Mouse (Mus musculus) kidney, embryonic 15.5 days (tissue): ENCODE results near the gene Baz2b. TPM values are rescaled to one million over a fixed set of nuclear protein-coding genes. Genes with fewer than 3 reads are reported as not detected.

Experiments used
- ATAC-seq: fragments of 200-750 bp; cut with Nextera tagmentation; replicated peaks from 2 replicates; pipeline ENCODE4 v1.8.0; 2017; ENCODE audit warnings: moderate TSS enrichment; ENCODE audit not compliant: low FRiP score
- H3K27ac ChIP-seq: fragments of 300-500 bp; sonication (generic); 2 replicates; pipeline ENCODE4 v1.5.1; 2015; ENCODE audit warnings: mild to moderate bottlenecking, inconsistent platforms
- H3K27me3 ChIP-seq: fragments of 300-500 bp; sonication (generic); 2 replicates; pipeline ENCODE4 v1.6.1; 2015; ENCODE audit warnings: inconsistent platforms
- H3K36me3 ChIP-seq: fragments of 300-500 bp; sonication (generic); 2 replicates; pipeline ENCODE4 v1.6.1; 2015; ENCODE audit warnings: inconsistent platforms
- H3K4me1 ChIP-seq: fragments of 300-500 bp; sonication (generic); 2 replicates; pipeline ENCODE4 v1.6.1; 2015; ENCODE audit warnings: inconsistent platforms
- H3K4me2 ChIP-seq: fragments of 300-500 bp; sonication (generic); 2 replicates; pipeline ENCODE4 v1.6.1; 2015; ENCODE audit warnings: moderate library complexity, mild to moderate bottlenecking, inconsistent platforms
- H3K4me3 ChIP-seq: fragments of 300-500 bp; sonication (generic); replicated peaks from 2 replicates; pipeline ENCODE4 v1.5.1; 2015; ENCODE audit warnings: mild to moderate bottlenecking, inconsistent platforms
- H3K9ac ChIP-seq: fragments of 300-500 bp; sonication (generic); 2 replicates; pipeline ENCODE4 v1.6.1; 2015; ENCODE audit warnings: mild to moderate bottlenecking, inconsistent platforms
- H3K9me3 ChIP-seq: fragments of 300-500 bp; sonication (generic); replicated peaks from 2 replicates; pipeline ENCODE4 v1.6.1; 2016; ENCODE audit warnings: inconsistent platforms
- WGBS: fragments of 180-500 bp; shearing (Covaris S2); methylation state at CpG from one replicate; pipeline ENCODE4 v1.1.7; 2015; ENCODE audit warnings: mixed read lengths; 5-methylcytosine and 5-hydroxymethylcytosine counted together
- polyA plus RNA-seq: library from polyadenylated mRNA; unstranded; fragments of >200 nt; fragmentation: Nextera tagmentation; extraction: Ambion mirVana; gene quantifications from 2 replicates; pipeline ENCODE4 v1.2.1, GENCODE M21; 2015

Gene Baz2b
- polyA plus RNA-seq, 1 experiment from 2014 or later, result 55.3 TPM

- Histone ChIP-seq H3K4me2 (no peak overlapping the region), H3K27ac (no peak overlapping the region), H3K36me3 (peaks cover 15% of the 10 kb centered on the region), H3K9ac (no peak overlapping the region), H3K4me1 (peaks cover 37% of the 10 kb centered on the region), H3K9me3 (no peaks in the 10 kb centered on the region), H3K4me3 (no peak overlapping the region), H3K27me3 (no peaks in the 10 kb centered on the region)
- 83% methylated on average over 12 of the region's 12 CpGs for WGBS
- ATAC-seq, result no peak
These were observed 95.7 kb downstream of the Baz2b start for GRCm38 (mm10) chr2:60113661-60114560.

DNA sequence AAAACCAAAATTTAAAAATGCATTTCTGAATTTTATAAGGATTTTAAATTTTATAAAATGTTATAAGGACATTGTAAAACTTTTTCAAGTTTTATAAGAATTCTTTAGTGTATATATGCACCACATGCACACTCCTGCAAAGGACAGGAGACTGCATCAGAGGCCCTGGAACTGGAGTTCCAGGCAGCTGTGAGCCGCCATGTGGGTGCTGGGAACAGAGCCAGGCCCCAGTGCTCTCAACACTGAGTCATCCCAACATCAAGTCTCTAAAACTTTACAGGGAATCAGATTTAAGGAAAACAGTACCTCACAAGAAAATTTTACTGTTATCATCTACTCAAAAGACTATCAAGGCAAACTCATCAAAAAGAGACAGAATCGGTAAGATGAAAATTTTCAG is 97.5 kb downstream of the Baz2b start:
- no peak overlapping the region for H3K27ac ChIP-seq
- ATAC-seq, result no peak
- H3K4me3 ChIP-seq, result no peak overlapping the region
- H3K4me2 ChIP-seq, result no peak overlapping the region
- H3K9ac ChIP-seq, result no peak overlapping the region
- no peaks in the 10 kb centered on the region for H3K9me3 ChIP-seq
- no peaks in the 10 kb centered on the region for H3K27me3 ChIP-seq
- WGBS, result 97% methylated on average over 2 of the region's 2 CpGs
- peaks cover 23% of the 10 kb centered on the region for H3K4me1 ChIP-seq
- peaks cover 15% of the 10 kb centered on the region for H3K36me3 ChIP-seq

DNA sequence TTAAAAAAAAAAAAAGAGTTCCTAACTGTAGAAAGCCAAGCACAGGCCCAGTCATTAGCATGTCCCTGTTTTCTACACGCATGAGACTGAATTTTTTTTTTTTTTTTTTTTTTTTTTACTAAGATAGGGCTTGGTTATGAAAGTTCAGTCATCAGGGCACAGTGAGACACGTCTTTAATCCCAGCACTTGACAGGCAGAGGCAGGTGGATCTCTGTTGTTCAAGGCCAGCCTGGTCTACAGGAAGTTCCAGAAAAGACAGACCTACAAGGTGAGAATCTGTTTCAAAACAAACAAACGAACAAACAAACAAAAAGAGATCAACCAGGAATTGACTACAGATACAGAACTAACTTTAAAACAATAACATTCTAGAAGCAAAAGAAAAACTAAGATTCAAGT is 100.6 kb downstream of the Baz2b start:
- H3K9me3 ChIP-seq, result no peaks in the 10 kb centered on the region
- ATAC-seq, result no peak
- WGBS, result 95% methylated on average over 3 of the region's 3 CpGs
- no peak overlapping the region for H3K4me2 ChIP-seq
- H3K4me3 ChIP-seq, result no peak overlapping the region
- H3K27me3 ChIP-seq, result no peaks in the 10 kb centered on the region
- no peak overlapping the region for H3K9ac ChIP-seq
- peaks cover 4% of the 10 kb centered on the region; the same call in 1 of the 2 replicates for H3K4me1 ChIP-seq
- peaks cover 15% of the 10 kb centered on the region for H3K36me3 ChIP-seq
- H3K27ac ChIP-seq, result no peak overlapping the region

- Histone ChIP-seq H3K27ac (no peak overlapping the region), H3K9me3 (no peaks in the 10 kb centered on the region), H3K36me3 (peaks cover 4% of the 10 kb centered on the region; the same call in 1 of the 2 replicates), H3K4me2 (no peak overlapping the region), H3K27me3 (no peaks in the 10 kb centered on the region), H3K4me3 (no peak overlapping the region), H3K4me1 (0 out of 2 replicates have a peak, but pooled peaks cover 5% of the 10 kb centered on the region), H3K9ac (no peak overlapping the region)
- WGBS, result 77% methylated on average over 4 of the region's 4 CpGs
- ATAC-seq, result no peak
These were observed 113.0 kb downstream of the Baz2b start for GRCm38 (mm10) chr2:60096625-60097024.

GRCm38 (mm10) chr2:60090280-60090679 is 119.4 kb downstream of the Baz2b start:
- Histone ChIP-seq H3K9me3 (no peaks in the 10 kb centered on the region), H3K4me1 (peaks cover 23% of the 10 kb centered on the region), H3K36me3 (no peaks in the 10 kb centered on the region), H3K27ac (0 out of 2 replicates have a peak overlapping the region, but pooled peaks have one; percentile 18), H3K4me3 (no peak overlapping the region), H3K9ac (no peak overlapping the region), H3K4me2 (peak overlapping the region; percentile 14; the same call in 1 of the 2 replicates), H3K27me3 (no peaks in the 10 kb centered on the region)
- ATAC-seq, result no peak
- 54% methylated on average over 6 of the region's 6 CpGs for WGBS

DNA sequence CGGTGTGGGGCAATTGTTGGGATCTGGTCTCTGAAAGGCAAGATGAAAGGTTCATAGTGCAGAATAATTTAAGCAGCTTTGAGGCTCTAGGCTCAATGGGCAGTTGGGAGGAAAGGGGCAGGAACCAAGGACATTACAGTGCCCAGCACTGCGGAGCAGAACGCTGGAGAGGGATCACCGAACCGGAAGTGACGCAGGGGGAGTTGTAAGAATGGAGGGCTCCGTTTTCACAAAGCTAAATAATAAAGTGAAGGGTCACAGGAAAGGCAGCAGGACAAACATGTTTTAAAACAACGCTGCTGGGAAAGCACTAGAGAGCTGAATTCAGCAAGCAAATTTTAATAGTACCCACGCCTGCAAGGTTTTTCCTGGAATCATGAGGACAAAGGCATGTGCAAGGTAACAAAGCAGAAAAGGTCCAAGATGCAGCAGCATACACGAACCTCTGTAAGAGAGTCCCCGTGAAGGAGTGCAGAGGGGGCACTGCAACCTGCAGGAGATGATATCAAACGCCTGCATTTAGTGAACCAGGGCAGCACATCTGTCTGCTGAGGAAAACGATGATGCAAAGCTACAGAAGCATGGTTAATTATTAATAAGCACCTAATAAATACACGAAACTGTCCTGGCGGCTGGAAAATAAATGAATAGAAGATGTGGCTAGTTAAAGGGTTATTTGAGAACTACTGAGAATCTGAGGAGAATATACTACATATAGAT is 120.0 kb downstream of the Baz2b start:
- ATAC-seq, result no peak
- Histone ChIP-seq H3K9me3 (no peaks in the 10 kb centered on the region), H3K4me3 (peak overlapping the region; percentile 27), H3K9ac (no peak overlapping the region), H3K27ac (peak overlapping the region; percentile 71), H3K36me3 (no peaks in the 10 kb centered on the region), H3K4me1 (peaks cover 23% of the 10 kb centered on the region), H3K27me3 (no peaks in the 10 kb centered on the region), H3K4me2 (peak overlapping the region; percentile 55)
- WGBS, result 29% methylated on average over 15 of the region's 15 CpGs

DNA sequence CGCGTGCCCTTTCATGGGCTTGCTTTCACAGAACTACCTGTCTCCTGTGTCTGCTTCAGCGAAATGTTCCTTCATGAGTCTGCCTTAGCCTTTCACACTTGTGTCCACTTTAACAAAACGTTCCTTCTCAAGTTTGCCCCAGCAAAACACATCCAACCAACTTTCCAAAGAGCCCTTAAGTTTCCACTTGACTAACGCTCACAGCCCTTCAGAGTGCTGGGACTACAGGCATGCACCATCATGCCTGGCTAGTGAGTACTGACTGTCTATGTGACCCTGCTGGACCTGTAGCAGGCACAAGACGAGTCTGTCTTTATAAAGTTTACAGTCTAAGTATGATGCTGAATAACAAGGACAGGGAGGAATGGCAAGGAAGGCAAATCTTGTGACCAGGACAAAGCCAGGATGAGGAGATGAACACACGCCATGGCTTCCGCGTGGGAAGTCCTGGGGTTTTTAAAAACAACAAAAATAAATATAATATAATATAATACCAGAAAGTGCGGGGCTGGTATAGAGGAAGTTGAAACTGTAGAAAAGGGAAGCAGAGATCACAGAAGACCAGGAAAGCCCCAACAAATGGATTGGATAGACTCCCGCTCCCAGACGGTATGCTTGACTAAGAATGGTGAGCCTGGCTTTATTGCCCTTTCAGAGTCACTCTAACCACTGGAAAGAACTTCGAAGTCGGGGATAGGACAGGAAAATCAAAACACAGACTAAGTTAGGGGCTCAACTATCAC is 120.7 kb downstream of the Baz2b start:
- Histone ChIP-seq H3K36me3 (no peaks in the 10 kb centered on the region), H3K4me3 (no peak overlapping the region), H3K9ac (no peak overlapping the region), H3K9me3 (no peaks in the 10 kb centered on the region), H3K27me3 (no peaks in the 10 kb centered on the region), H3K27ac (peak overlapping the region; percentile 71), H3K4me2 (peak overlapping the region; percentile 55), H3K4me1 (peaks cover 19% of the 10 kb centered on the region)
- no peak for ATAC-seq
- WGBS, result 77% methylated on average over 14 of the region's 14 CpGs

GRCm38 (mm10) chr2:60086197-60086903 is 123.3 kb downstream of the Baz2b start:
- Histone ChIP-seq H3K36me3 (no peaks in the 10 kb centered on the region), H3K27ac (no peak overlapping the region), H3K9me3 (no peaks in the 10 kb centered on the region), H3K4me3 (no peak overlapping the region), H3K4me1 (peaks cover 33% of the 10 kb centered on the region), H3K4me2 (no peak overlapping the region), H3K9ac (no peak overlapping the region), H3K27me3 (no peaks in the 10 kb centered on the region)
- 68% methylated on average over 8 of the region's 8 CpGs for WGBS
- no peak for ATAC-seq

GRCm38 (mm10) chr2:60084823-60085222 is 124.8 kb downstream of the Baz2b start:
- H3K4me2 ChIP-seq, result no peak overlapping the region
- ATAC-seq, result no peak
- H3K4me3 ChIP-seq, result no peak overlapping the region
- no peak overlapping the region for H3K27ac ChIP-seq
- WGBS, result 96% methylated on average over 1 of the region's 1 CpGs
- H3K4me1 ChIP-seq, result peaks cover 30% of the 10 kb centered on the region
- H3K9ac ChIP-seq, result no peak overlapping the region
- H3K27me3 ChIP-seq, result no peaks in the 10 kb centered on the region
- H3K36me3 ChIP-seq, result no peaks in the 10 kb centered on the region
- H3K9me3 ChIP-seq, result no peaks in the 10 kb centered on the region

DNA sequence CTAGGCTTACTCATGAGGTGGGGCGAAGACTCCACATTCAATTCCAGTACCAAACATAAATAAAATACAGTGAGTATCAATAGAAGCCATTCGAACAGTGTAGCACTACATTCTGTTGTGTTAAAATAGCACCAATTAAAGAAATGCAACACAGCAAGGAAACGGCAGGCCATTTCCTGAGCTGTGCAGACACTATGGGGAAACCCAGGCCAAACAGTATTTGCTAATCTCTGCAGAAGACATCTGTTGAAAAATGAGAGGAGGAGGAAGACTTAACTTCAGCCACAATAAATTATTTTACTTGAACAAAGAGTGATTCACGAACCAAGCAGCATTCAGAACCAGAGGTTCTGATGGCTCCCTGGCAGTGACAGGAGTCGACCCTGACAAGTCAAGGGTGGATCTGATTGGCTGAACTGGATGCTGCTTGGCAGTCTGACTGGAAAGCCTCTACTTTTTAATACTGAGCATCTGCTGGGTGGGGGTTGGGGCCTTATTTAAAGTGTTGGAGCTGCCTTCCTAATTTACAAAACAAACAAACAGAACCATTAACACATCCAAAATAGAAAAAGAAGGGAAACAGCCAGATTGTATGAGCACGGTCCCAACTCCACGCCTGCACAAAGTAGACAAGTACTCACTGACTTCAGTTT is 126.5 kb downstream of the Baz2b start:
- no peak overlapping the region for H3K9ac ChIP-seq
- no peak for ATAC-seq
- H3K36me3 ChIP-seq, result no peaks in the 10 kb centered on the region
- 35% methylated on average over 7 of the region's 7 CpGs for WGBS
- no peaks in the 10 kb centered on the region for H3K27me3 ChIP-seq
- H3K4me3 ChIP-seq, result no peak overlapping the region
- peak overlapping the region; percentile 19; the same call in 1 of the 2 replicates for H3K4me2 ChIP-seq
- peak overlapping the region; percentile 62 for H3K27ac ChIP-seq
- peaks cover 21% of the 10 kb centered on the region for H3K4me1 ChIP-seq
- no peaks in the 10 kb centered on the region for H3K9me3 ChIP-seq

DNA sequence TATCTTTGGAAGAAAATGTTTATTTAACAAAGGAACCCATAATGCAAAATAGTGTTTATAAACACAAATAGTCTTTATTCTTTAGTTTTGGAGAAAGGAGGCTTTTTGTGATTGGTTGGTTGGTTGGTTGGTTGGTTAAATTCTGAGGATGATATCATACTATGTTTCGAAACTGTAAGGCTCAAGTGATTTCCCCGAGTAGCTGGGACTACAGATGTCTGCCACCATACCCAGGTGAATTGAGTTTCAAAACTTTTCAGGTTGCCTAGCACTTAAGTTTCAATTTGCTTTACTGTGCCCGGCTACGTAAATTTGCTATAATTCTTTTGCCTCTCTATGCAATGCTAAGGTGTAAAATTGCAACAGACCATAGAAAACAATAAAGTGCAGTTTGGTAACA is 127.4 kb downstream of the Baz2b start:
- H3K36me3 ChIP-seq, result no peaks in the 10 kb centered on the region
- no peak overlapping the region for H3K9ac ChIP-seq
- H3K4me2 ChIP-seq, result no peak overlapping the region
- peaks cover 24% of the 10 kb centered on the region for H3K4me1 ChIP-seq
- H3K27me3 ChIP-seq, result no peaks in the 10 kb centered on the region
- H3K27ac ChIP-seq, result no peak overlapping the region
- H3K9me3 ChIP-seq, result no peaks in the 10 kb centered on the region
- no peak for ATAC-seq
- H3K4me3 ChIP-seq, result no peak overlapping the region
- 92% methylated on average over 4 of the region's 4 CpGs for WGBS
